Mouse (Mus musculus) cerebellum, postnatal 14 days (tissue): ENCODE measurements around the gene Hmbs.
"Not testable (repeated sequence)": the region's sequence is repeated elsewhere in the genome, so short reads cannot be mapped to it uniquely, and the experiment has no call there.

ENCODE experiments used
- DNase-seq, 2 experiments: peaks; one replicate each; pipeline ENCODE4 v3.0.0; 2021; ENCODE audit warnings: mixed read lengths in 2 of 2

Gene Hmbs

DNA sequence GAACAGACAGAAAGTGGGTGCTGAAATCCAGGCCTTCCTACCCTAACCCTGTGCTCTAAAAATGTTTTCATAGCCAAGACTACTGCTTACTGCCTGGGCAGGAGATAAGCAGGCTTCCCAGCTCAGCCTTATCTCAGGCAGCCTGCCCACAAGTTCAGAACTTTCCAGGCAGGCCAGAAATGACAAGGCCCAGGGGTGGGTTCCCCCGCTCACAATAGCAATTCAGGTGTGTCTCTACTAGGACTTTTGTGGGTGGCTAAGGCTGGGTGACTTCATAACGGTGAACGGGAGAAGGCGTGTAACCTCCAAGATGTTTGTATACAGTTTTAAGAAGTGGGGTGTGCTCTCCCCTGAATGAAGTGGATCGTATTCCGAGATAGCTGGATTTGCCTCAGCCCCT lies 738 bp downstream of the Hmbs start:
- DNase-seq, result peak in 1 of 2 experiments; percentile 30

DNA sequence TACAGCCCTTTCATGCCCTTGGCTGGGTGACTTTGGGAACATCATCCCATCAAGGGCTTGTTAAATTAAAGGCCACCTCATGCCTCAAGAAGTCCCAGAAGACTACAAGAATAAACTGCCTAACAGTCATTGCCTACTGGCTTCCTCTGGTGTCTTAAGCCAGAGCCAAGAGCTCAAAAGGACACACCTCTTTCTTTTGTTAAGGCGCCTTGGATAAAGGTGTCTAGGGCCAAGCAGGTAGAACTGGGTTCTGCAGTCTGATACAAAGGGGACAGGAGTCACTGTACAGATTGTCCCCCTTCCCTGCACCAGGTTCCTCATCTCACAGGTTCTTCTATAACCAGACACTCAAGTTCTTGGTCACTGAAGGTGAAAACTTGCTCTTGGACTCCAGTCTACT lies 1.4 kb downstream of the Hmbs start:
- DNase-seq, result no peak

DNA sequence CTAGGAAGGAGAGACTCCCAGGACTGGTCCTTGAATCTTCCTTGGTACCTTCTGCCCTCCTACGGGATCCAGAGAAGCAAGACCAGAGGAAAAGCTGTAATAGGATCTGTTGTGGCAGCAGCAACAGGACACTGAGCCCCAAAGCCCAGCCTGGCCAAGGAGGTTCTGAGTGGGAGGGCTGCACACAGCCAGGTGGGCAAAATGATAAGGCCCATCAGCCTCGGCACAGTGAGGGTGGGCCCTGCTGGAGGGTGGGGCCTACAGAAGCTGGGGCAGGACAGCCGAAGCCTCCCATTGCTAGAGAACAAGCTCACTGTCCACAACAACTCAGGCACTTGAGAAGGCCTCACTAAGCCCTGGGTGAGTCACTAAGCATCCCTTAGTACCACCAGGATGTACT lies 1.9 kb downstream of the Hmbs start:
- DNase-seq, result no peak

DNA sequence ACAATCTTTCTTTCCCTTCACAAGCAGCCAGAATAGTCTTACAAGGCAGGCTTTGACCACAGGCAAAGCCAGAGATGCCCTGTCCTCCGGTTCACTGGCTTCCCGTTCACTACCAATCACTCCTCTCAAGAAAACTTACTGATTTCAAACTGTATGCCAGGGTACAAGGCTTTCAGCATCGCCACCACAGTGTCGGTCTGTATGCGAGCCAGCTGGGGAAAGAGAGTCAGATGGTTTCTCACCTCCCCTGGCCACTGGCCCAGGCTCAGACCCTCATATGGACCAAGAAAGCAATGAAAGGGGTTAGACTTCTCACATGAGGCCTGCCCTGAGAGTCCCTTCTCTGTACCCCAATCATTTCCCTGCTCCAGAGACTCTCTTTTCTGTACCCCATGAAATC lies 2.5 kb downstream of the Hmbs start:
- no peak for DNase-seq

DNA sequence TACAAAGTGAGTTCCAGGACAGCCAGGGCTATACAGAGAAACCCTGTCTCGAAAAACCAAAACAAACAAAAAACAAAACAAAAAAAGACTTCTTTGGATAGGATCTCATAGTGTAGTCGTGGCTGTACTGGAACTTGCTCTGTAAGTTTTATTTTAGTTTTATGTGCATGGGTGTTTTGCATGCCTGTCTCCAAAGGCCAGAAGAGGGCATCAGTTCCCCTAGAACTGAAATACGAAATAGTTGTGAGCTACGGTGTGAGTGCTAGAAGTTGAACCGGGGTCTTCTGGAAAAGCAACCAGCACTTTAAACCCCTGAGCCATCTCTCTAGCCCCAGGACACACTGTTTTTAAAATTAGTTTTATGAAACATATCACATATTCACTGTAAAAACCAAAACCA lies 5.5 kb downstream of the Hmbs start:
- no peak for DNase-seq

DNA sequence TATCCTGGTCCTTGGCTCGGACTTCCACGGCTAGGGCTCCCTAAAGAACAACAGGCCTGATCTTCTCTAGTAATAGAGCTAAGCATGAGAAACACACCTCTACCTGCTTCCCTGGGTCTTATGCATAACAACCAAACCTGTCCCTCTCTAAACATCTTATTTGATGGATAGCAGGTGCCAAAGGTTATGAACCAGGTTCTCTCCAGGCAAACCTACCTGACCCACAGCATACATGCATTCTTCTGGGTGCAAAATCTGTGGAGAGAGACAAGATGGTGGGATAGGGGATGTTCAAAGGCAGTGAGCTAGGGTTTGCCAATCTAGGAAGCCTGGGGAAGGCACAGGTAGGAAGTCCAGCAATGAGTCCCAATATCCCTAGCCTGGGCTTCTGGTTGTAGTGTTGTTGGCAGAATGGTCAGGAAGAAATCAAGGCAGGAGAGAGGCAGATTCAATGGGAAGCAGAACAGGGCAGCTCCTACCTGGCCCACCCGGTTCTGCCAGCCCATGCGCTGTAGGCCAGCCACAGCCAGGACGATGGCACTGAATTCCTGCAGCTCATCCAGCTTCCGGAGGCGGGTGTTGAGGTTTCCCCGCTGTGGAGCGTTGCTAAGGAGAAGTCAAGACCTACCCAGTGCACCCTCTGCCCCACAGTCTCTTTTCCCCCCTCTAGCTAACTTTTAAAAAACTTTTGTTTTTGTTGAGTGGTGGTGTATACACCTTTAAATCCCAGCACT lies 6.4 kb downstream of the Hmbs start:
- no peak for DNase-seq

DNA sequence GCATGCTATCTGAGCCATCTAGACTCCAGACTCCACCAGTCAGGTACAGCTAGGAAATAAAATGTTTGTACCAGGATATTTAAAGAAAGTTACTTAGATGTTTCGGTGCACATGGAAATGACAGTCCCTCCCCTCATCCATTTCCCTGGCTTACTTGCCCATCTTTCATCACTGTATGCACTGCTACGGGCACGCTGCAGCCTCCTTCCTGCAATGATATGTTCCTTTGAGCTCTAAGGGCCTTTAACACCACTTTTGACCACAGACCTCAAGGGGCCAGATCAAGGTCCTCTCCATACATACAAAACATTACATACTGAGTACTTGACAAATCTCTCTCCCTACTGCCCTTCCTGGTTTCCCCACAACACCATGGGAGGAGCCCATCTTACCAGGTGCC lies 7.1 kb downstream of the Hmbs start:
- no peak for DNase-seq

DNA sequence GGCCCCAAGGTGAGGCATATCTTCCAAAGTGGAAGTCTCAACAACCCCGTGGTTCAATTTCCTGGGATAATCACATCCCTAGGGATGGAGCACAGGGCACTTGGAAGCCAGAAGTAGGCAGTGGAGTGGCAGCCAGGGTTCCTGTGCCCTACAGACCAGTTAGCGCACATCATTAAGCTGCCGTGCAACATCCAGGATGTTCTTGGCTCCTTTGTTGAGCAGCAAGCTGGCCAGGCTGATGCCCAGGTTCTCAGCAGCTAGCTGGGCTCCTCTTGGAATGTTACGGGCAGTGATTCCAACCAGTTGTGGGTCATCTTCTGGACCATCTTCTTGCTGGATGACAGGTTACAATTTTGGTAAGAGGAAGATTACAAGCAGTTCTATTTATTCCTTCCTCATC lies 7.5 kb downstream of the Hmbs start:
- not testable (repeated sequence) for DNase-seq

DNA sequence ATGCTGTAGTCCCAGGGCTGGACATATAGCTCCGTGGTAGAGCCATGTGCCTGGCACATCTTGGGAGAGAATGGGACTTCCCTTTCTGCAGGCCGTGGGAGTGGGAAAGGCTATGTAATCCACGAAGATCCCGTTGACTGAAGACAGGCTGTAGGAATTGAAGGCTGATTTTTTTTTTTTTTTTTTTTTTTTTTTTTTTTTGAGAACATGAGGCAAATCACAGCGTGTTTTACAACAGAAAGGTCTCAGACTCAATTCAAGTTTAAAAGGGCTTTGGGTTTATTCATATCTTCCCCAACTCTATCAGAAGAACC lies 8.0 kb downstream of the Hmbs start:
- no peak for DNase-seq

DNA sequence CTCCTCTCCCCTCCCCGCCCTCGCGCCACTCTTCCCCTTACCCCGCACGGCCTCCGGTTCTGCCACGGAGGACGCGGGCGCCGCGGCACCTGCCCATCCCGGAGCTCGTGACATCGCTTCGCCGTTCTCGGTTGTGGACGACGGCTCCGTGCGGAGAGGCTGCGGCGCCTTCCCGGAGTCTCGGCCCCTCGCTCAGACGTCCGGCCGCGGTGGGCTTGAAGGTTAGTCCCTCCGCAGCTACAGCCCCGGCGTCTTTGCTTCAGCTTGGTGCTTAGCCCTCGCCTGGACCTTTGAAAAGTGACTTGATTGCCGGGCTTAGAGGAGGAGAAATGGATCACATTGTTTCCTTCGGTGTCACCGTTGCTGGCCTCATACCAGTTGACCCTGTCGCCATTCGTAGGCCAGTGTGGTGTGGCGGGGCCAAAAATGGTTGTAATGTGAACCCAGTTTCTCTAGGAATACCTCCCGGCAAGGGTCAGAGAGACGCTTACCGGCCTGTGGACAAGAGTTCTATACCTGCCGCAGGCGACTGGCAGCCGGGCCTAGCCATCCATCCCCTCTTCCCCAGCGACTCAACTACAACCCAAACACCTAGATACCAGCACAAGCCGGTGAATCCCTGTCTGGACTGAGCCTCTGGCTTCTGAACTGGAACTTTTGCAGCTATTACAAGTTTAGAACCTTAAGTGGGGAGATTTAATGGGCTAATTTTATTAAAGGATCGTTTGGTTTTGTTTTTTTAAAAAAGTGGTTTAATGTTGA lies 8.5 kb downstream of the Hmbs start:
- DNase-seq, result no peak

DNA sequence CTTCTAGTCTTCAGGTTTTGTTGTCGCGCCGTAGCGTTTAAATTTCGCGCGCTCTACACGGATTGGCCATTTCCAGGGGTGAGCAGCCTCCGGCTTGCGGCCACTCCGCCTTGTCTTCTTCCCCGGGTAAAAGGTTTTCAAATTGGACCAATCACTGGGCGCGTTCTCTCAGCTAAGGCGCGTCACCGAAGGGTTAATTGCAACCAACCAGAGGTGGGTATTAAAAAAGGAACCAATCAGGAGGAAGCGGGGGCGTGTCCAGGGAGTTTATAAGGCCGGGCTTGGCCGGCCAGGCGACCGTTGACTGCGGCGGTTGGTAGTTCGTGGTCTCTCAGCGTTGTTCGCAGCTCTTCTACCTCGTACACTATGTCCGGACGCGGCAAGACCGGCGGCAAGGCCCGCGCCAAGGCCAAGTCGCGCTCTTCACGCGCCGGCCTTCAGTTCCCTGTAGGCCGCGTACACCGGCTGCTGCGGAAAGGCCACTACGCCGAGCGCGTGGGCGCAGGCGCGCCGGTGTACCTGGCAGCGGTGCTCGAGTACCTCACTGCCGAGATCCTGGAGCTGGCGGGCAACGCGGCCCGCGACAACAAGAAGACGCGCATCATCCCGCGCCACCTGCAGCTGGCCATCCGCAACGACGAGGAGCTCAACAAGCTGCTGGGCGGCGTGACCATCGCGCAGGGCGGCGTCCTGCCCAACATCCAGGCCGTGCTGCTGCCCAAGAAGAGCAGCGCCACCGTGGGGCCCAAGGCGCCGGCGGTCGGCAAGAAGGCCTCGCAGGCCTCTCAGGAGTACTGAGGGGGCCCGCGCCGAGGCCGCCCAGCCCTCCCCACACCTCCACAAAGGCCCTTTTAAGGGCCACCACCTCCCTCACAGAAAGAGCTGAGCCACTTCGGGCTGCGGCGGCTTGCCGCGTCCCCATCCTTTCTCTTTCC lies 9.4 kb downstream of the Hmbs start, which contains the start of gene H2afx:
H2afx (plus strand) TSS at position 299 of the 935 bp plus-strand sequence.
- DNase-seq, result peak; percentile 98

DNA sequence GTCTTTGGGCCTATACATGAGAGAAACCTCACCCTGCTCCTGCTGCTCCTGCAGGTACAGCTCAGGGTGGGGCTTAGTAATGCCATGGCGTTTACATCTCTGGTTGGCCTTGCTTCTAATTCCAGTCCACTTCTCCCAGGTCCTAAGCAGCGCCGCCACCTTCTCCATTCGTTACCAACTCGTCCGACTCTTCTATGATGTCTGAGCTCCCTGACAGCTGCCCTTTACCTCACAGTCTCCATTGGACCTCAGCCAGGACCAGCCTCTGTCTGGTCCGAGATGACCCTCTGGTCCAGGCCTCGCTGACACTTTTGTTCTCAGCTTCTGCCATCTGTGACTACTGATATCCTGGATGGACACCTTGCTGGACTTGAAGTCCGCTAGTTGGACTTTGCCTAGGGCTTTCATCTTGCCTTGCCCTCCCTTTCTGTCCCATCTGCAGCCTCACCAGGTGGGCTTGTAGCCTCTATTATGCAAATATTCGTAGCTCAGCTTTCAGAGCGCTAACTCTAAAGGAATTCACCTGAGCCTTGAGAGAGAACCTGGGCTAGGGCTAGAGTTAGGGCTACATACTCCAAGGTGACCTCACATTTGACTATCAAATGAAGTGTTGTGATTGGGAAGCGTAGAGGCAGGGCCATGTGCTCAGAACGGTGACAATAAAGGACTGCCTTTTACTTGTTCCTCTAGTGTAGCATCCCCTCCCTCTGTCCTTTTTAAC lies 10.9 kb downstream of the Hmbs start:
- peak in 1 of 2 experiments; percentile 35 for DNase-seq

DNA sequence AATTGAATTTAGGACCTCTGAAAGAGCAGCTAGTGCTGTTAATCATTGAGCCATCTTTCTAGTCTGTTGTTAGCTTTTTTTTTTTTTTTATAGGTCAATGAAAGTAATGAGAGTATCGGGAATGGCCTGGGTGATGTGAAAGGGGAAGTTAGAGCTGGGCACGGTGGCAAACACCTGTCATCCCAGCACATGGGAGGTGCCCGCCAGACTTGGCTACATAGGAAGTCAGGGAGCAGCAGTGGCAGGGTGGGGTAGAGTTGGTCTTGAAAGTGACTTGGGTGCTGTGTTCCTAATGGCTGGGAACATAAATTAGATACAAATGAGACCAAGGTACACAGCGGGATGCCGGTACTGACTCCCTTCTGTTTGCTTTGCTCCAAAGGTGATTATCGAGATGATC lies 13.3 kb downstream of the Hmbs start:
- no peak for DNase-seq

DNA sequence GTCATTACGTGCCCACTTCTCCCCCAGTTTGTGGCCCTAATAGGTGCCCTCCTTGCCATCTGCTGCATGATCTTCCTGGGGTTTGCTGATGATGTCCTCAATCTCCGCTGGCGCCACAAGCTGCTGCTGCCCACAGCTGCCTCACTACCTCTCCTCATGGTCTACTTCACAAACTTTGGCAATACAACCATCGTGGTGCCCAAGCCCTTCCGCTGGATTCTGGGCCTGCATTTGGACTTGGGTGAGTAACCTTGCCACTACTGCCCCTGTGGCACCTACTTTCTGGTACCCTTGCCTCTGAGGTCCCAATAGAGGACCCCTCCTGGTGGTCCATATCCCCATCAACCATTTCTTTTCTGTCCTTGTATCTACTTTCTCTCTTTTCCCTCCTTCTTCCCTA lies 16.1 kb downstream of the Hmbs start:
- DNase-seq, result no peak

DNA sequence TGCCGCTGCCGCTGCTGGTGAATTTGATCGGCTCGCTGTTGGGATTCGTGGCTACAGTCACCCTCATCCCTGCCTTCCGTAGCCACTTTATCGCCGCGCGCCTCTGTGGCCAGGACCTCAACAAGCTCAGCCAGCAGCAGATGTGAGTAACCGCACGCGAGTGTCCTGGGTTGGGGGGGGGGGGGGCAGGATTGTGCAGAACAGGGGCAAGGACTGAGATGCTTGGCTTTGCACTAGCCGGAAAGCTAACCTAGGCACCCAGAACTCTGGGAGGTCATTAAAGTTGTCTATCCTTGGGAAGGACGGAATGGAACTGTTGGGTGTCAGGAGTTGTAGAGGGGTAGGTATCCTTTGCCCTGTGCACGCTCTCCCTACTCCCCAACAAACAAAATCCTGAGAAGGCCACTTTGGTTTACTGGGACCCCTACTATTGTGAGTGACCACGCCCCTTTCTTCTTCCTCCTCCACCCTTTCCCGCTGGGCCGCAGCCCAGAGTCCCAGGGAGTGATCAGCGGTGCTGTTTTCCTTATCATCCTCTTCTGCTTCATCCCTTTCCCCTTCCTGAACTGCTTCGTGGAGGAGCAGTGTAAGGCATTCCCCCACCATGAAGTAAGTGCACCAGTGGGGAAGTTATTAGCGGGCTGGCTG lies 16.8 kb downstream of the Hmbs start:
- DNase-seq, result no peak

DNA sequence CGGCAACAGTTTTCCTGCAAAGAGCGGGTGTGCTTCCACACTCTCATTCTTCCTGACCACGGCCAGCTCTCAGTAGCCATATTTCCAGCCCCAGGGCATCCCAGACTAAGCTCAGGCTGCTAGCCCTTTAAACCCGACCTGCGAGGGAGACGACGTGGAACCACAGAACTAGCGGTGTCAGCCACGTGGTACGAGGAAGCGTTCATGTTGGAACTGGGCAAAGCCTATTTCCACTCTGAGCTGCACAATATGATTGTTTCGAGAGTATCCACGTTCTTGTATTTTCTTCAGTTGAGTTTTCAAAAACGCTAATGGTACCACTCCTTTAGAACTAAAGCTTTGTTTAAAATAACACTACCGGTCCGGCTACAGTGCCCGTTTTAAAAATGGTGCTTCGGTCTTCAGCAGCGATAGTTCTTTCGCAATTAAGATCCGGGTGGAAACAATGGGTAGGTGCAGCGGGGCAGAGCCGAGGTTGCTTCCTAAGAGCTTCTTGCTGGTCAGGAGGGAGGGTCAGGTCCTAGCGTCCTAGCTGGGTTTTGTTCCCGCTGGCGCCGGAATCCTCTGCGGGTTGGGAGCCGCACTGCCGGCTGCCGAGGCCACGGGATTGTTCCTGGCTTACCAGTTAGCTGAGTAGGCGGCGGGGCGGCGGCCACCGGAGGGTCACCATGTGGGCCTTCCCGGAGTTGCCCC lies 17.5 kb downstream of the Hmbs start:
- peak; percentile 86 to 88 for DNase-seq

DNA sequence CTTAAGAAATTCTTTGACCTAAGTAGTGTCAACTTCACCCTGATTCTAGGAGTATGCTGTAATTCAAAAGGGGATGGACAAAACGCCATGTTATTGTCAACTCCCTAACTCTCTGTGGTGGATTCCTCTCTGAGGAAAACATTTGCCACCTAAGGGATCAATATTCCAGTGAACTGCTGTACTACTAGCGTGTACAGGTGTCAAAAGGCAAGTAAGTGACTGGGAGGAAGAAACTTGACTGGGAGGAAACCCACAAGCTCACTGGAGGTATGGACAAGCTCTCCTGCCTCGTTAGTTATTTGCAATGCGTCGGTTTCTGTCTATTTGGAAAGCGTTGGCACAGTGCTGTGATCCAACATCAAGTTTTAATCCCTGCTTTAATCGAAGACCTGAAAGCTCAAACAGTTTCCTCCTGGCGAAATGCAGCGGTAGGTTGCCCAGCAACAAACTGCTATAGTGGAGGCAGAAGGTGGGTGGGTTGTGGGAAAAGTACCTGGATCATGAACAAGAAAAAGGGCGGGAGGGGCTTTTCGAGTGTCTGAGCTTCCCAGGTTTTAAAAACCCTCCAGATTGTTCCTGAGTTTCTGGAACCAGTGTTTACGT lies 18.2 kb downstream of the Hmbs start, which contains the start of gene Dpagt1:
Dpagt1 (plus strand) TSS at position 252 of the 603 bp plus-strand sequence.
- no peak for DNase-seq

DNA sequence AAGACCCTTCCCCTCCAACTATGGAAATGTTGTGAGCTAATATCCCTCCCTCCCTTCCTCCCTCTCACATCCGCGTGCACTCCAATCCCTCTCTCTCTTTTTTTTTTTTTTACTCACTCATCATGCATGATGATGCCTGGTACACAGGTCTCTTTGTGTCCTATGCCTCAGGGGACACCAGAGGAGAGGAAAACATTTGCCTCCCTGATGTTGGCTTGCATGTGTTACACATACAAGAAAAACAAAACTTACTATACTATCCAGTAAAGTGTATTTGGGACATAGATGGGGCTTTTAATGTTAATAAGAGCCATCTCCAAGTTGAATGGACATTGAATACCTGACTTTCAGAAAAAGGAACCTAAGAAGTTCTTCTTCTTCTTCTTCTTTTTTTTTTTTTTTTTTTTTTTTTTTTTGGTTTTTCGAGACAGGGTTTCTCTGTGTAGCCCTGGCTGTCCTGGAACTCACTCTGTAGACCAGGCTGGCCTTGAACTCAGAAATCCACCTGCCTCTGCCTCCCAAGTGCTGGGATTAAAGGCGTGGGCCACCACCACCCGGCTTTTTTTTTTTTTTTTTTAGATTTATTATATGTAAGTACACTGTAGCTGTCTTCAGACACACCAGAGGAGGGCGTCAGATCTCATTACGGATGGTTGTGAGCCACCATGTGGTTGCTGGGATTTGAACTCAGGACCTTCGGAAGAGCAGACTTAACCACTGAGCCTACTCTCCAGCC lies 18.8 kb downstream of the Hmbs start:
- DNase-seq, result not testable (repeated sequence)

DNA sequence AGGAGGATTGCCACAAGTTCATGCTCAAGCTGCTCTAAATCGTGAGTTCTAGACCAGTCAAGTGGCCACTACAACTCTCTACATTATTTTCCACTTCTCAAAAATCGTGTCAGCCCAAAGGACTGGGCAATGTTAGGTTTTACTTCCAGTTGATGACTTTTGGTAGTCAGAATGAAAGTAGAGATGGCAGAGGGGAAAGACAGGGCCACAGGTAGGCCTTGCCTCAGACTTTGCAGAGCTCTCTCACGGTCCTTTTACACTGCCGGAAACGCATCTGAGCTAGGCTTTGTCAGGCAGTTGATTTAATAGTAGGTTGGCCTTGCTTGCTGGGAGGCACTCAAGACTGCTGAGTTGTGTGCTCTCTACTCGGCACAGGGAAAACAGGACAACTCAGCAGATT lies 19.9 kb downstream of the Hmbs start:
- DNase-seq, result no peak

DNA sequence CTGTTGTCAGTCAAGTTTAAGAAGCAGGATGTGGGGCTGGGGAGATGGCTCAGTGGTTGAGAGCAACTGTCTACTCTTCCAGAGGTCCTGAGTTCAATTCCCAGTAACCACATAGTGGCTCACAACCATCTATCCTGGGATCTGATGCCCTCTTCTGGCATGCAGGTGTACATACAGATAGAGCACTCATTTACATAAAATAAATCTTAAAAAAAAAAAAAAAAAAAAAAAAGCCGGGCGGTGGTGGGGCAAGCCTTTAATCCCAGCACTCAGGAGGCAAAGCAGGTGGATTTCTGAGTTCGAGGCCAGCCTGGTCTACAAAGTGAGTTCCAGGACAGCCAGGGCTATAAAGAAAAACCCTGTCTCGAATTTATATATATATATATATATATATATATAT lies 20.4 kb downstream of the Hmbs start:
- not testable (repeated sequence) for DNase-seq
